Mouse (Mus musculus): ENCODE measurements around the gene Auts2.

DNA sequence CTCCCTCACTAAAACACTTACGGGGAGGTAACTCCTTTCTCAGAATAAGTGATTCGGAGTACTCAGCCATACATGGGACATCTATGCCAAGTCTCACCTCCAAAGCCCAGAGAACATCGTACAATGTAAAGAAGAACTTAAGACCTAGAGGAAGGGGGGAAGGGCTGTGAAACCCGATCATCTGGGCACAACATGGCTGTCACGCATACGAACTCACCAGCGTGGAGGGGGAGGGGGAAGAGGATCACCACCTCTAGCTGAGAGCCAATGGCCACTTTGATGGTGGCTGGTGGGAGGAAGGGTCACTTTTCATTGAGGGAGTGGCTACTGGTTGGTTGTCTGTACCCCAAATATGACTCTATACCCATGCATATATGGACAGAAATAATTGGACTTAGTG, 1053.3 kb downstream of the Auts2 start:
- TF ChIP-seq POLR2A (IDR thresholded peaks at IDR 0.05; ENCODE audit: low read depth, low read length) (no peak), CTCF (conservative IDR thresholded peaks at IDR 0.05; ENCODE audit: insufficient read depth, insufficient read length, low read depth, low read length) (no peak)

All from kidney, adult 2 months (tissue).